Mouse (Mus musculus) embryonic facial prominence, embryonic 12.5 days (tissue): Measurements from ENCODE around the gene Chek2. TPM values are rescaled to one million over a fixed set of nuclear protein-coding genes. Genes with fewer than 3 reads are reported as not detected.
"Not testable (repeated sequence)": the region's sequence is repeated elsewhere in the genome, so short reads cannot be mapped to it uniquely, and the experiment has no call there.

Source experiments
- ATAC-seq: fragments of 200-750 bp; cut with Nextera tagmentation; 2 replicates; pipeline ENCODE4 v1.8.0; 2017; ENCODE audit not compliant: insufficient number of reproducible peaks, insufficient read depth, low FRiP score, low TSS enrichment
- H3K27ac ChIP-seq: fragments of 300-500 bp; sonication (generic); 2 replicates; pipeline ENCODE4 v1.5.1; 2016; ENCODE audit warnings: mild to moderate bottlenecking
- H3K27me3 ChIP-seq: fragments of 300-500 bp; sonication (generic); 2 replicates; pipeline ENCODE4 v1.6.1; 2016; ENCODE audit warnings: mild to moderate bottlenecking, moderate library complexity
- H3K36me3 ChIP-seq: fragments of 300-500 bp; sonication (generic); 2 replicates; pipeline ENCODE4 v1.6.1; 2016; ENCODE audit warnings: mild to moderate bottlenecking
- H3K4me1 ChIP-seq: fragments of 300-500 bp; sonication (generic); 2 replicates; pipeline ENCODE4 v1.6.1; 2016
- H3K4me2 ChIP-seq: fragments of 300-500 bp; sonication (generic); replicated peaks from 2 replicates; pipeline ENCODE4 v1.6.1; 2016; ENCODE audit warnings: mild to moderate bottlenecking, moderate library complexity
- H3K4me3 ChIP-seq: fragments of 300-500 bp; sonication (generic); 2 replicates; pipeline ENCODE4 v1.5.1; 2016; ENCODE audit warnings: mild to moderate bottlenecking
- H3K9ac ChIP-seq: fragments of 300-500 bp; sonication (generic); 2 replicates; pipeline ENCODE4 v1.6.1; 2016; ENCODE audit warnings: mild to moderate bottlenecking, moderate library complexity
- H3K9me3 ChIP-seq: fragments of 300-500 bp; sonication (generic); 2 replicates; pipeline ENCODE4 v1.6.1; 2016; ENCODE audit warnings: mild to moderate bottlenecking, moderate library complexity
- WGBS: fragments of 180-500 bp; shearing (Covaris S2); methylation state at CpG from one replicate; pipeline ENCODE4 v1.1.7; 2016; 5-methylcytosine and 5-hydroxymethylcytosine counted together
- polyA plus RNA-seq: library from polyadenylated mRNA; unstranded; fragments of >200 nt; fragmentation: Nextera tagmentation; extraction: Ambion mirVana; gene quantifications from 2 replicates; pipeline ENCODE4 v1.2.1, GENCODE M21; 2016

Chek2 gene
- polyA plus RNA-seq, 1 experiment from 2014 or later = 26.7 TPM

DNA sequence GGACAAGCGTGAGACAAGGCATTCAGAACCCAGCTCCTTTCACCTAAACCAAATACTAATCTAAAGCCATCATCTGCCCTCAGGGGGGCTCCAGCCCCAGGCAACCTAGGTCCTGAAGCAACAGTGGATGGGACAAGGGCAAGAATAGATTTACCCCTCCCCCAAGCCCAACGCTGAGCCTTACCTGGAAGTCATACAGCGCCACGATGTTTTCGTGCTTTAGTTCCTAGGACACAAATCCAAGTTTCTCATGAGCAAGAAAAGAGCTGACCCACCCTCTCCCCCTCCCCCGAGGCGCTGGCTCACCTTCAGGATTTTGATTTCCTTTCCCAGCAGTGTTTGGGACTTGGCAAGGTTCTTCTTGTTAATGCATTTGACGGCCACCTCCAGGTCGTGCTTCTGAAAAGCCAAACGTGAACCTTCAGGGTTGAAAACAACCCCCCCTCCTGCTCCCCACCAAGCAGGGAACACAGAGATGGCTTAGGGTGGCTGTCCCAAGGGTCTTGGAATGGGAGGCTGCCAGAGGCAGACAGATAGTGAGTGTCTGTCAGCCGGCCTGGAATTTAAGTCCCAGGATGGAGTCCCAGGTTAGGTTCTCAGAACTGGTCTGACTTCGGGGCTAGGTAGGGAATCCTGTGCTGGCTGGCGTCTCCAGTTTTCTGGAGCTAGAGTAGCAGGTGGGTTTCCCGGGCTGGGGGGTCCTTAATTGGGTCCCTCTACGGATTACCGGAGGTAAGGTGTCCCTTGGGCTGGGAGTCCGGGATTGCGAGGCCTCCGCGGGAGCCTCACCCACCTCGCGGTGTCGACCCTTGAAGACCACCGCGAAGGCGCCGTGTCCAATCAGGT lies 30.7 kb upstream of the Chek2 start:
- Histone ChIP-seq H3K4me1 (peaks cover 36% of the 10 kb centered on the region), H3K9ac (peak overlapping the region; percentile 98), H3K4me2 (peak overlapping the region; percentile 93), H3K27ac (peak overlapping the region; percentile 90), H3K27me3 (no peaks in the 10 kb centered on the region), H3K9me3 (no peaks in the 10 kb centered on the region), H3K36me3 (peaks cover 23% of the 10 kb centered on the region; the same call in 1 of the 2 replicates), H3K4me3 (peak overlapping the region; percentile 97)
- ATAC-seq = no peak
- WGBS = 1% methylated on average over 27 of the region's 27 CpGs

DNA sequence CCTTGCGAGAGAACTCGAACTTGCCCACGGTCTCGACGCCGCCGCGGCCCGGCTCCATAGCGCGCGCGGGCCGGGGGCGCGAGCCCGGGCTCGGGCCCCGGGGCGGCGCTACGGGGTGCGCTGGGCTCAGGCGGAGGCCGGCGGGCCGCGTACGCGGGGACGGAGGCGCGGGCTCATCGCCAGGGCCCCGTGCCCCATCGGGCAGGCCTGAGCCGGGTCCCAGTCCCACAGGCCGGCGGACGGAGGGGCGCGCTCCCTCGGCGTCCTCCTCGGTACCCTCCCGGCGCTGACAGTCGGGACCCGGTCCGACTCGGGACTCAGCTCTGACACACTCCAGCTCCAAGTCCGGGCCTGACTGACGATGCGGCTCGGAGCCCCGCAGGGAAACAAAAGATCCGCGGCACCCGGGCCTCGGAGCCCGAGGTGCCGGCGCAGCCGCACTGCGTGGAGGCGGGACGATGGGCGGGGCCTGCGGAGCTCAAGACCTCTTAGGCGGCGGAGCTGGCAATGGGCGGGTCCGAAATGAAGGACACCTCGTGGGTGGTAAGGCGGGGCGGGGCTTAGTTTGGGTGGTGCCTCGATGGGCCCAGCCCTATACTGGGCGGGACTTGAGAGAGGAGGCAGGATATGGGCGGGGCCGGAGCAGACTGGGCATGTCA lies 30.0 kb upstream of the Chek2 start, which contains the start of gene Ulk1:
TSS of gene Ulk1 (minus strand) at position 431 of the 659 bp plus-strand sequence.
- H3K4me3 ChIP-seq = peak within 1 kb of the TSS; percentile 97
- peak within 1 kb of the TSS; percentile 93 for H3K4me2 ChIP-seq
- peaks cover 35% of the 10 kb centered on the region for H3K4me1 ChIP-seq
- H3K36me3 ChIP-seq = peaks cover 17% of the 10 kb centered on the region; the same call in 1 of the 2 replicates
- no peaks in the 10 kb centered on the region for H3K9me3 ChIP-seq
- under 1% methylated on average over 80 of the region's 80 CpGs for WGBS
- peak within 1 kb of the TSS; percentile 98 for H3K9ac ChIP-seq
- peak; percentile 91 for ATAC-seq
- H3K27ac ChIP-seq = peak within 1 kb of the TSS; percentile 90
- H3K27me3 ChIP-seq = no peaks in the 10 kb centered on the region

DNA sequence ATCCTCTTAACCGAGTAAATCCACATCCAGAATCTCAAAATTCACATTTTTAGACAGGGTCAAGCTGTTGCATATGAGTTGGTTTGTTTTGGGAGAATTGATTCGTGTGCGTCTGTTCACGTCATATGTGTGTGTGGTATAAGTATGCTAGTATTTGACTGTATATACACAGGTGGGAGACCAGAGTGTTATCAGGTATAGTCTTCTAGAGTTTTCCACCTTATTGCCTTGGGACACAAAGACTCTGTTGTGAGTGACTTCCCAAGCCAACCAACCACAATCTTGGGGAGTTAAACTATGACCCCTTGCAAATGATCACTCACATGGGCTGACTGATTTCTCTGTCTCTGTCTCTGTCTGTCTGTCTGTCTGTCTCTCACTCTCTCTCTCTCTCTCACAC lies 15.4 kb upstream of the Chek2 start:
- no peak overlapping the region for H3K4me2 ChIP-seq
- H3K4me1 ChIP-seq = no peaks in the 10 kb centered on the region
- ATAC-seq = no peak
- H3K27me3 ChIP-seq = no peaks in the 10 kb centered on the region
- no peaks in the 10 kb centered on the region for H3K9me3 ChIP-seq
- no peaks in the 10 kb centered on the region for H3K36me3 ChIP-seq
- no peak overlapping the region for H3K4me3 ChIP-seq
- 84% methylated on average over 4 of the region's 4 CpGs for WGBS
- no peak overlapping the region for H3K9ac ChIP-seq
- H3K27ac ChIP-seq = no peak overlapping the region

DNA sequence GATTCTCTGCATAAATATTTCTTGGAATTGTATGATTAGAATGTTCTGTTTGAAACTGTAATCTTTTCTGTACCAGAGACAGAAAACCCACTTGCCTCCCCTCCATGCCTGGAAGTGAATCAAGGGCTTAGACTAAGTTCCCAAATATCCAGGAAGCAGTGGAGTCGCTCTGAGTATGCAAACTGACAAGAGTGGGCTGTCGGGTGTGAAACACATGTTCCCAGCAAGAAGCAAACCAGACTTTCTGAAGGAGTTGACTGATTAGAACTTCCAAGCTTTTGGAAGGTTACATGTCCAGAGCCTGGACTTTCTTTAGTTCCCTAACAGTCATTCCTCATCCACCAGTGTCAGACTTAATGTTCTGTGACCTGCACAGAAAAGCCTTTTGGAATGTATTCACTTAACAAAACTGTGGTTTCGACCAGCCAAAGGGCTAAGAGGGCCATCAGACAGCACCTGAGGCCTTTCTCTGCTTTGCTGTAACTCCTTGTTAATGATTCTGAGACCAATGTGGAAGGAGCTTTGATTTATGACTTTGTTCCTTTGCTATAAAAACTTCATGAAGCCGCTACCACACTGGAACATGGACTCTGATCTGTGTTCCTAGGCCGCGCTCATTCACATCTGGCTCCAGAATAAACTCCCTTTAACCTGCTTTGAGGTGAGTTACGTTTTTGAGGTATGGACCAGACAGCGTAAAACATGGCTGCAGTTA lies 12.8 kb upstream of the Chek2 start:
- Histone ChIP-seq H3K27me3 (no peaks in the 10 kb centered on the region), H3K36me3 (no peaks in the 10 kb centered on the region), H3K9ac (no peak overlapping the region), H3K4me3 (no peak overlapping the region), H3K4me1 (no peaks in the 10 kb centered on the region), H3K4me2 (no peak overlapping the region), H3K9me3 (no peaks in the 10 kb centered on the region), H3K27ac (no peak overlapping the region)
- ATAC-seq = no peak
- WGBS = 85% methylated on average over 8 of the region's 8 CpGs

DNA sequence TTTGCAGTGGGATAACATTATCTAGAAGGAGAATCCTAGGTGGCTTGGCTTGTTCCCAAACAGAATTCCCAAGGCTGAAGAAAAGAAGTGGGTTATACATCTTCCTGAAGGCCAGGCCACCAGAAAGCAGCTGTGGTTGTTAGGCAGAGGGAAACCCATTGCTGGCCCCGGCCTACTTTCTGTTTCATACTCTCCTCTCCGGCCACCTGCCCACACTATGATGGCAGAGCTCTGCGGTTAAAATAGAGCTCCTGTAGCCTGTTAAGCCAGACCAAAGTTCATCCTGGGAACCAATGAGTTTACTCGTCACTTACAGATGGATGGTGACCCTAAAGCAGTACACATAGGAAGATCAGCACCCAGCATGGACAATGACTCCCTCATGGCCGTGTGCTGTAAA lies 12.2 kb upstream of the Chek2 start:
- no peak for ATAC-seq
- 93% methylated on average over 5 of the region's 5 CpGs for WGBS
- H3K4me3 ChIP-seq = no peak overlapping the region

DNA sequence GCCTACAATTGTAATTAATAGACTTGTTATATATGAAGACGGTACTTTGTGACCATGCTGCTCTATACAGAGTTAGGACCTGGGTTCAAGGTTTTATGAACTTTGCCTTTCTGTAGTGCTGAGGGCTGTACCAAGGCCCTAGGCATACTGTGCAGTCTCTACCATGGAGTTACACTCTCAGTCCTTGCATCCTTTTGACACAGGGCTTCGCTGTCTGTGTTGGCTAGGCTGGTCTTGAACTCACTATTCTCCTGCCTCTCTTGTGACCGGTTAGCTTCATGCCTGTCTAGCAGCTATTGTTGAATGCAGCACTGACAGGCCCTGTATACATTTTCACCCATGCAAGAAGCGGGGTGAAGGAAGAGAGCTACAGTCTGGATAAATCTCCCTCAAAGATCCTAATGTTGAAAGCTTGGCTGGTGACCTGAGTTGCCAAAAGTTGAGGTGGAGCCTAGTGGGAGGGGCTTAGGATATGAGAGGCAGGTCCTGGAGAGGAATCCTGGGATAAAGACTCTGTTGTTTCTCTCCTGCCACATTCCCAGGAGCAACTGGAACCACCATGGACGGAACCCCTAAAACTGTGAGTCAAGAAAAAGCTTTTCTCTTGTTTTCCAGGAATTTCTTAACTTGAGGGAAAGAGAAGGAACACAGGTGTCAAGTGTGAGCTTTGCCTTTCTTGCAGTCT lies 8.6 kb upstream of the Chek2 start:
- no peaks in the 10 kb centered on the region for H3K9me3 ChIP-seq
- H3K27me3 ChIP-seq = no peaks in the 10 kb centered on the region
- ATAC-seq = no peak
- no peaks in the 10 kb centered on the region for H3K4me1 ChIP-seq
- H3K4me2 ChIP-seq = no peak overlapping the region
- 91% methylated on average over 5 of the region's 5 CpGs for WGBS
- H3K36me3 ChIP-seq = 0 out of 2 replicates have a peak, but pooled peaks cover 4% of the 10 kb centered on the region
- H3K27ac ChIP-seq = no peak overlapping the region
- no peak overlapping the region for H3K4me3 ChIP-seq
- no peak overlapping the region for H3K9ac ChIP-seq

More for the DNA sequence above, 12.2 kb upstream of the Chek2 start:
- no peak overlapping the region for H3K27ac ChIP-seq
- H3K9me3 ChIP-seq = no peaks in the 10 kb centered on the region
- no peak overlapping the region for H3K4me2 ChIP-seq
- no peak overlapping the region for H3K9ac ChIP-seq
- H3K27me3 ChIP-seq = no peaks in the 10 kb centered on the region
- no peaks in the 10 kb centered on the region for H3K4me1 ChIP-seq
- H3K36me3 ChIP-seq = no peaks in the 10 kb centered on the region

DNA sequence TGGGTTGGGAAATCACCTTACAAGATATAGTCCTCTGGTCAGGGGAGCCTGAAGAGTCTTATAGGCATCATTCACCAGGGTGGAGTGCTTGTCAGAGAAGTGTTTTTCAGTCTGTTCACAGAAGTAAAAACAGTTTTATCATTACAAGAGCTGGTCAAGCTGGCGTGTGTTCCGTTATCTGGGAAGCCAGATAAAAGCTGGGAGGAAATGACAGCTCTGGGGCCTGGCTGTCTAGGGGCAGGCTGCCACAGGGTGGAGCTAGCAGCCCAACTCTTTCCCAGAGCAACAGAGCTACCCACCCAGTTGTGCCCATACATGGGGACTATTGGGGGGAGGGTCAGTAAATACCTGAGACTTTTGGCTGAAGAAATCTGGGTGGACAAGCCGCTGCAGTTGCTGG lies 3.8 kb upstream of the Chek2 start:
- Histone ChIP-seq H3K4me2 (no peak overlapping the region), H3K36me3 (0 out of 2 replicates have a peak, but pooled peaks cover 4% of the 10 kb centered on the region)

DNA sequence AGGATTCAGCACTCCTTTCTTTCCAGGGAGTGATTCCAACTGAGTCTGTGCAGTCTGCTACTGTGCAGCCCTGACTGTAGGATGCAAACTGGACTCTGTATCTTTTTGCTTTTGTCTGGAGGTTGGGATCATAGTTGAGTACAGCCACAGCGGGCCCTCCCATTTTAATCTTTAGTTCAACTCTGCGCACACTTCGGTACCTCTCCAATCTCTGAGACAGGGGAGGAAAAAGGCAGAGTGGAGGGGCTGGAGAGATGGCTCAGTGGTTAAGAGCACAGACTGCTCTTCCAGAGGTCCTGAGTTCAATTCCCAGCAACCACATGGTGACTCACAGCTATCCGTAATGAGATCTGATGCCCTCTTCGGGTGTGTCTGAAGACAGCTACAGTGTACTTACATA lies 1.8 kb upstream of the Chek2 start:
- not testable (repeated sequence) for H3K4me2 ChIP-seq, ATAC-seq, H3K27ac ChIP-seq, H3K36me3 ChIP-seq, H3K27me3 ChIP-seq, H3K9ac ChIP-seq, H3K9me3 ChIP-seq, H3K4me1 ChIP-seq, H3K4me3 ChIP-seq
- WGBS = 82% methylated on average over 5 of the region's 5 CpGs

More for the DNA sequence above, 3.8 kb upstream of the Chek2 start:
- H3K27ac ChIP-seq = no peak overlapping the region
- H3K9ac ChIP-seq = no peak overlapping the region
- no peak for ATAC-seq
- H3K27me3 ChIP-seq = no peaks in the 10 kb centered on the region
- H3K4me3 ChIP-seq = no peak overlapping the region
- H3K4me1 ChIP-seq = peaks cover 8% of the 10 kb centered on the region; the same call in 1 of the 2 replicates
- no peaks in the 10 kb centered on the region for H3K9me3 ChIP-seq
- WGBS = 40% methylated on average over 3 of the region's 3 CpGs

DNA sequence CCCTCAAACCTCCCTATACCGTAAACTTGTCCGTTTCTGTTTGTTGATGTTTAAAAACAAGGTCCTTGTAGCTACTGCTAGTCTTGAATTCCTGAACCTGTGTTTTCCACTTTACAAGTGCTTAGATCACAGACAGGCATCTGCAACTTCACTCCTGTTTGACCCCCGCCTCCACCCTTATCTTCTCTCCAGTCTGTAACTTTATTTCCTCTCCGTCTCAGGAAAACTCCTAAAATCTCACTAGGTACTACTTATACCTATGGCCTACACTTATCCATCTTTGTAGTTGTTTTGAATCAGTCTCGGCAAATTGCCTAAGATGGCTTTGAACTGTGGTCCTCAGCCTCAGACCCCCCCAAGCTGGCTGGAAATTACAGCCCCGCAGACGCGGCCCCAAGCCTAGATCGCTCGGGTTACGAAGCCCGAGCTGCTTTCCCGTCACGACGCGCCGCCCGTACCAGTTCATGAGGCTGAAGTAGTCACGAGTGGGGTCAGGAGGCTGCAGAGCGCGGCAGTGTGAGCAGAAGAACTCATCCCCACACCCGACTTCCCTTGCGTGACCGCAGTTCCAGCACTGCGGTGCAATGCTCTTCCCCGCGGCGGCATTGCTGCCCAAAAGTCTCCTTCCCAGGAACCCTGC lies 621 bp upstream of the Chek2 start:
- Histone ChIP-seq H3K9me3 (no peaks in the 10 kb centered on the region), H3K27me3 (no peaks in the 10 kb centered on the region), H3K4me2 (peak overlapping the region; percentile 68), H3K27ac (peak overlapping the region; percentile 83), H3K4me1 (peaks cover 8% of the 10 kb centered on the region; the same call in 1 of the 2 replicates), H3K4me3 (peak overlapping the region; percentile 75), H3K36me3 (peaks cover 7% of the 10 kb centered on the region; the same call in 1 of the 2 replicates), H3K9ac (peak overlapping the region; percentile 72)
- 7% methylated on average over 28 of the region's 28 CpGs for WGBS
- no peak; the same call in none of the 2 replicates for ATAC-seq

DNA sequence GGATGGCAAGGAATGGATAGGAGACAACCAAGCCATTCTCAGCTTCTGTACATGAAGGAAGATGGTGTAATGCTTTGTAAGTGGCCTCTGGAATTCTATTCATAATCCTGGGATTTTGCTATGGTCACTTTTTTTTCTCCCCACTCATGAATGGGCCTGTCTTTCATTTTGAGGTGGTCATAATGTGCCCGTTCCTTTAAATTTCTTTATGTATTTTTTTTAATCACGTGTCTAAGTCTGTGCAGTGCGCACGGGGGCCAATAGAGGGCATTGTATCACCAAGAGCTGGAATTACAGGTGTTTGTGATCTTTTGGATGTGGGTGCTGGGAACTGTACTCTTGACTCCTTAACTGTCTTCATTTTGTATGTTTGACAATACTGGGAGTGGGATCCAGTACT lies 686 bp downstream of the Chek2 start:
- H3K27me3 ChIP-seq = no peaks in the 10 kb centered on the region
- no peaks in the 10 kb centered on the region for H3K9me3 ChIP-seq
- peak overlapping the region; percentile 66 for H3K4me2 ChIP-seq
- peak overlapping the region; percentile 75 for H3K4me3 ChIP-seq
- ATAC-seq = no peak
- peaks cover 18% of the 10 kb centered on the region; the same call in 1 of the 2 replicates for H3K36me3 ChIP-seq
- H3K4me1 ChIP-seq = peaks cover 8% of the 10 kb centered on the region; the same call in 1 of the 2 replicates
- H3K9ac ChIP-seq = peak overlapping the region; percentile 47
- H3K27ac ChIP-seq = peak overlapping the region; percentile 86
- 9% methylated on average over 4 of the region's 4 CpGs for WGBS
